Mouse (Mus musculus) midbrain, embryonic 13.5 days (tissue): ENCODE measurements around the gene Sys1. TPM values are rescaled to one million over a fixed set of nuclear protein-coding genes. Genes with fewer than 3 reads are reported as not detected.

ENCODE experiments used
- ATAC-seq: fragments of 200-750 bp; cut with Nextera tagmentation; 2 replicates; pipeline ENCODE4 v1.8.0; 2017; ENCODE audit warnings: mild to moderate bottlenecking, moderate TSS enrichment, moderate library complexity
- H3K27ac ChIP-seq: fragments of 300-500 bp; sonication (generic); 2 replicates; pipeline ENCODE4 v1.5.1; 2015; ENCODE audit warnings: inconsistent platforms, mild to moderate bottlenecking, moderate library complexity
- H3K27me3 ChIP-seq: fragments of 300-500 bp; sonication (generic); 2 replicates; pipeline ENCODE4 v1.6.1; 2015; ENCODE audit warnings: mild to moderate bottlenecking, inconsistent platforms
- H3K36me3 ChIP-seq: fragments of 300-500 bp; sonication (generic); 2 replicates; pipeline ENCODE4 v1.6.1; 2015; ENCODE audit warnings: mild to moderate bottlenecking, inconsistent platforms
- H3K4me1 ChIP-seq: fragments of 300-500 bp; sonication (generic); replicated peaks from 2 replicates; pipeline ENCODE4 v1.6.1; 2015; ENCODE audit warnings: inconsistent platforms
- H3K4me2 ChIP-seq: fragments of 300-500 bp; sonication (generic); replicated peaks from 2 replicates; pipeline ENCODE4 v1.6.1; 2015; ENCODE audit warnings: moderate library complexity, mild to moderate bottlenecking, inconsistent platforms
- H3K4me3 ChIP-seq: fragments of 300-500 bp; sonication (generic); replicated peaks from 2 replicates; pipeline ENCODE4 v1.5.1; 2015; ENCODE audit warnings: mild to moderate bottlenecking, inconsistent platforms
- H3K9ac ChIP-seq: fragments of 300-500 bp; sonication (generic); replicated peaks from 2 replicates; pipeline ENCODE4 v1.6.1; 2015; ENCODE audit warnings: mild to moderate bottlenecking, inconsistent platforms
- H3K9me3 ChIP-seq: fragments of 300-500 bp; sonication (generic); 2 replicates; pipeline ENCODE4 v1.6.1; 2016; ENCODE audit warnings: mild to moderate bottlenecking, inconsistent platforms
- WGBS: fragments of 180-500 bp; shearing (Covaris S2); methylation state at CpG from one replicate; pipeline ENCODE4 v1.1.7; 2015; 5-methylcytosine and 5-hydroxymethylcytosine counted together
- polyA plus RNA-seq: library from polyadenylated mRNA; unstranded; fragments of >200 nt; fragmentation: Nextera tagmentation; extraction: Ambion mirVana; gene quantifications from 2 replicates; pipeline ENCODE4 v1.2.1, GENCODE M21; 2015

Gene Sys1
- polyA plus RNA-seq = 77.6 and 81.1 TPM in 2 replicates

DNA sequence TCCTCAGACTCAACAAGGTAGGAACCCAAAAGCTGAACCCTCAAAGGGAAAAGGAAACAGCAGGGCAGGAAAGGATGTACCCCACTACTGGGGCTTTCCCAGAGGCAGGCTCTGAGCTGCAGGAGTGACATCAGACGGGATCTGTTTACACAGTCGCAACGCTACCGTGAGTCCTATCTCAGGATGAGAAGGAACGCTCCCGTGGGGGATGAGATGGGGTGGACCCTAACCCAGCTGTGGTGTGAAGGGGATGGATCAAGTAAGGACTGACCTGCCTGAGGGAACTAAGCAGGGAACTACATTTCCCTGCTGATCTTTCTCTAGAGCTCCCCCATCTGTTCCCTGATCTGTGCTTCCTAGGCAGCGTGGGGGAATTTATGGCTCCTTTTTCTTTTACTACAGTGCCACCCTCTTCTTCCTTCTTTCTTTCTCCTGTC lies at the start of gene Sys1:
TSS of gene Sys1 (plus strand) at position 101 of the 437 bp plus-strand sequence.
- no peak for ATAC-seq
- no peaks in the 10 kb centered on the region for H3K9me3 ChIP-seq
- H3K4me1 ChIP-seq = peaks cover 13% of the 10 kb centered on the region
- H3K4me2 ChIP-seq = peak within 1 kb of the TSS; percentile 38
- WGBS = 4% methylated on average over 7 of the region's 7 CpGs
- 0 out of 2 replicates have a peak within 1 kb of the TSS, but pooled peaks have one; percentile 14 for H3K4me3 ChIP-seq
- H3K27me3 ChIP-seq = no peaks in the 10 kb centered on the region
- no peak within 1 kb of the TSS for H3K27ac ChIP-seq
- peak within 1 kb of the TSS; percentile 55 for H3K9ac ChIP-seq
- H3K36me3 ChIP-seq = no peaks in the 10 kb centered on the region

DNA sequence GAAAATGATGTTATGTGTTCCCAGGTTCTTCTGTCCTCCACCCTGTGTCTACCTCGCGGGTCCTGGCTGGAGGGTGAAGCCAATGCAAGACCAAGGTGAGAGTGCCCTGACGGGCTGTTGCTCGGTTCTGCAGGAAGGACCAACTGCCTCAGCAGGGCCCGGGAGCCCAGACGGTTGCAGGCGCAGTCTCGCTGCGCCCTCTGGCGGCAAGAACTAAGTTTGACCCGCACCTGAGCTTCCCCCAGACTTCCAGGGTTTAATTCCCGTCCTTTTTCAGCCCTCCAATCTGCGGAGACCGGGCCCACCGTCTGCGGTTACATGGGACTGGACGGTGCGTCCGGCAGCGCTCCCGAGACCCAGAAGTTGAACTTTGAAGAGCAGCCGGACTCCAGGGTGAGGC lies 49.1 kb upstream of the Sys1 start:
- no peak overlapping the region for H3K4me3 ChIP-seq
- whole genome bisulfite sequencing = 2% methylated on average over 22 of the region's 22 CpGs
- peaks cover 80% of the 10 kb centered on the region for H3K27me3 ChIP-seq
- peaks cover 13% of the 10 kb centered on the region for H3K4me1 ChIP-seq
- no peaks in the 10 kb centered on the region for H3K36me3 ChIP-seq
- H3K4me2 ChIP-seq = no peak overlapping the region
- no peaks in the 10 kb centered on the region for H3K9me3 ChIP-seq
- H3K9ac ChIP-seq = no peak overlapping the region
- no peak overlapping the region for H3K27ac ChIP-seq
- peak; percentile 59 for ATAC-seq

DNA sequence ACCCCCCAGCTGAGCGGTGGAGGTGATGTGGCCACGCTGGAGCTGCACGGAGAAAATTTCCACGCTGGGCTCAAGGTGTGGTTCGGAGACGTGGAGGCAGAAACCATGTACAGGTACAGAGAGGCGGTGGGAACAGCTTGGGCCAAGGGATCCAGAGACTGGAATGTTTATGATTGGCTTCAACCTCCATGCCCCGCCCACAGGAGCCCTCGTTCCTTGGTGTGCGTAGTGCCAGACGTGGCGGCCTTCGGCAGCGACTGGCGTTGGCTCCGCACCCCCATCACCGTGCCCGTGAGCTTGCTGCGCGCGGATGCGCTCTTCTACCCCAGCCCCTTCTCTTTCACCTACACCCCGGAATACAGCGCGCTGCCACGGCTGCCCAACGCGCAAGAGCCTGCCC lies 42.6 kb upstream of the Sys1 start:
- H3K4me2 ChIP-seq = peak overlapping the region; percentile 44
- peak overlapping the region; percentile 20; the same call in 1 of the 2 replicates for H3K4me3 ChIP-seq
- 0 out of 2 replicates have a peak, but pooled peaks have one; percentile 11 for ATAC-seq
- no peaks in the 10 kb centered on the region; the same call in 1 of the 2 replicates for H3K4me1 ChIP-seq
- 31% methylated on average over 28 of the region's 28 CpGs for WGBS
- H3K9me3 ChIP-seq = no peaks in the 10 kb centered on the region
- 0 out of 2 replicates have a peak overlapping the region, but pooled peaks have one; percentile 28 for H3K9ac ChIP-seq
- H3K27ac ChIP-seq = no peak overlapping the region
- H3K27me3 ChIP-seq = peaks cover 32% of the 10 kb centered on the region
- no peaks in the 10 kb centered on the region for H3K36me3 ChIP-seq

DNA sequence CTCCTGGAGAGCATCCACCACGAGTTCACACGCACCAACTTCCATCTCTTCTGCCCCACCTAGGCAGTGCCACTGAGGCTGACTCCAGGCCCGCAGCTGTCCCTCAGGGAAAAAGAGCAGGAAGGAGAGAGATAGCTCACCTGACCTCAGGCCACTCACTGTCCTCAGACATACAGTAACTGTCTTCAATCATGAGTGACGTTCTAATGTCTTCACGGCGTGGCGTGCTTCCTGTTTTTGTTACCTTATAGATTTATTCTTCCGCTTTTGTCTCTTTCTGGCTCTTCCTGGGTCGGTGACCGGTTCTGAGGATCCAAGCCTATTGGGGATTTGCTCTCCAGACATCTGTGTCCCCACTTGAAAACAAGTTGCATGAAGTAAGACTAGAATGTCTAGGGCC lies 42.2 kb upstream of the Sys1 start:
- WGBS = 77% methylated on average over 10 of the region's 10 CpGs
- no peaks in the 10 kb centered on the region; the same call in 1 of the 2 replicates for H3K4me1 ChIP-seq
- H3K27me3 ChIP-seq = peaks cover 28% of the 10 kb centered on the region
- peak overlapping the region; percentile 44 for H3K4me2 ChIP-seq
- ATAC-seq = no peak
- H3K4me3 ChIP-seq = peak overlapping the region; percentile 20; the same call in 1 of the 2 replicates
- H3K9me3 ChIP-seq = no peaks in the 10 kb centered on the region
- 0 out of 2 replicates have a peak overlapping the region, but pooled peaks have one; percentile 28 for H3K9ac ChIP-seq
- no peak overlapping the region for H3K27ac ChIP-seq
- H3K36me3 ChIP-seq = no peaks in the 10 kb centered on the region

DNA sequence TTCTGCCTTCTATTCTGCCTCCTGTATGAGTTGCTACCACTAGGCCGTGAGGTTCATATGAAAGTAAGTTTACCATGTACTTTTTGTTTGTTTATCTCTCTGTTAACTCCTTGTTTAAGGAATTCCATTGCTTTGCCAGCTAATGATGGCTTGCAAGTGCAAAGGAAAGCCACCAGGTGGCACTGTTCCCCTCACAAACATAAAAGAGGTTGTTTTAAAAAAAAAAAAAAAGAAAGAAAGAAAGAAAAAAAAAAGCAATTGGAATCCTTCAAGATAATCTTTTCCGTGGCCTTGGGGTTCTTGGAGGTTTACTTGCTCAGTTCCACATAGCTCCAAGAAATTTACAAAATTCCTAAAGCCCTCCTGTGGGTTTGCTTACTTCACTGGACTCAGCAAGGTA lies 39.6 kb upstream of the Sys1 start:
- no peak overlapping the region for H3K9ac ChIP-seq
- no peaks in the 10 kb centered on the region for H3K36me3 ChIP-seq
- no peak overlapping the region for H3K4me3 ChIP-seq
- peaks cover 17% of the 10 kb centered on the region for H3K27me3 ChIP-seq
- H3K4me2 ChIP-seq = no peak overlapping the region
- no peaks in the 10 kb centered on the region; the same call in 1 of the 2 replicates for H3K4me1 ChIP-seq
- 0% methylated on average over 2 of the region's 2 CpGs for WGBS
- H3K27ac ChIP-seq = no peak overlapping the region
- H3K9me3 ChIP-seq = no peaks in the 10 kb centered on the region
- ATAC-seq = no peak

DNA sequence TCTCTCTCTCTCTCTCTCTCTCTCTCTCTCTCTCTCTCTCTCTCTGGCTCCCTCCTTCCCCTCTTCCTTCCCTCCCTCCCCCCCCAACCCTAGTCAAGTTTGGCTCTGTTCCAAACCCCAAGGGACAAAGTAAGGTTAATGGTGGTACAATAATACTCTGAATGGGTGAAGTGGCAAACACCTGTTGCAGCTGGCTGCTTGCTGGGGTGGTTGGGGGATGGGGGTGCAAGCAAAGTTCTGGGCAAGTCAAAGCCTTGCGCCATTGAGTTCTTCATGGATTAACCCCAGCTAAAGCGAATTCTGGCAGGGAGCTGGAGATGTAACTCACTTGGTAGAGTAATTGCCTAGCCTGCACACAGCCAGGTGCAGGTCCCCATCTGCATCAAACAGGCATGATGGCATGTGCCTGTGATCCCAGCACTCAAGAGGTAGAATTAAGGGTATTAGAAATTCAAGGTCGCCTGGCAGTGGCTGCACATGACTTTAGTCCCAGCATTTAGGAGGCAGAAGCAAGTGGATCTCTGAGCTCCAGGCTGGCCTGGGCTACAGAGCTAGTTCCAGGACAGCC lies 38.4 kb upstream of the Sys1 start:
- no peak for ATAC-seq
- Histone ChIP-seq H3K4me2 (no peak overlapping the region), H3K4me3 (no peak overlapping the region), H3K27ac (no peak overlapping the region), H3K9me3 (no peaks in the 10 kb centered on the region), H3K36me3 (no peaks in the 10 kb centered on the region), H3K4me1 (no peaks in the 10 kb centered on the region; the same call in 1 of the 2 replicates), H3K27me3 (peaks cover 17% of the 10 kb centered on the region), H3K9ac (no peak overlapping the region)
- 35% methylated on average over 3 of the region's 3 CpGs for WGBS

DNA sequence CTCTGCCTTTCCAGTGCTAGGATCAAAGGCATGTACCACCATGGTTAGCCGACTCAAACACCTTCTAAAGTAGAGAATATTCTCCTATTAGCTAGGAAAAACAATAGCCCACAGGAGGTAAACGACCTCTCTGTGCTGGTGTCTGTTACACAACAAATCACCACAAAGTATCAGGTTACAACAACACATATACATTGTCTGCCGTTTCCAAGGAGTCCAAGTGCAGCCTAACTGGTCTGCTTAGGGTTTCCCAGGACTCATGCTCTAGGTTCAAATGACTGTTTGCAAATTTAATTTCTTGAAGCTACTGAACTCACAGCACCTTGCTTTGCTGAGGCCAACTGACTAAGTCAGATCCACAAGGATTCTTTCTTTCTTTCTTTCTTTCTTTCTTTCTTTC lies 37.3 kb upstream of the Sys1 start:
- Histone ChIP-seq H3K27me3 (peaks cover 7% of the 10 kb centered on the region), H3K36me3 (no peaks in the 10 kb centered on the region), H3K27ac (no peak overlapping the region), H3K4me2 (no peak overlapping the region), H3K4me1 (no peaks in the 10 kb centered on the region), H3K9ac (no peak overlapping the region), H3K9me3 (no peaks in the 10 kb centered on the region), H3K4me3 (no peak overlapping the region)
- no peak for ATAC-seq
- 5% methylated on average over 3 of the region's 3 CpGs for WGBS

DNA sequence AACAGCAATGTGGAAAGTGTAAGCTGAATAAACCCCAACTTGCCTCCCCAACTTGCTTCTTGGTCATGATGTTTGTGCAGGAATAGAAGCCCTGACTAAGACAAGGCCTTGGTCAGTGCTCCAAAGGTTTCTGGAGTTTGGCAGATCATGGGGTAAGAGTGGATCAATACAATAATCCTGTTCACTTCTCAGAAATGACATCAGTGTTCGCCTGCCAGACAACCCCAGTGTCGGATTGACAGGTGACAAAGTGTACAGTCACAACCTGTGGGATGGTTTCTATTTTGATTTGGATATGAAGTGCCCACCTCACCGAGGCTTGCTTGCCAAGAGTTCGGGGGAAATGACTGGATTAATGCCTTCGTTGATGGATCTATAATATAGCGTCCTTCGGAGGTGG lies 35.5 kb upstream of the Sys1 start:
- no peak overlapping the region for H3K4me3 ChIP-seq
- 90% methylated on average over 7 of the region's 7 CpGs for WGBS
- no peak overlapping the region for H3K4me2 ChIP-seq

DNA sequence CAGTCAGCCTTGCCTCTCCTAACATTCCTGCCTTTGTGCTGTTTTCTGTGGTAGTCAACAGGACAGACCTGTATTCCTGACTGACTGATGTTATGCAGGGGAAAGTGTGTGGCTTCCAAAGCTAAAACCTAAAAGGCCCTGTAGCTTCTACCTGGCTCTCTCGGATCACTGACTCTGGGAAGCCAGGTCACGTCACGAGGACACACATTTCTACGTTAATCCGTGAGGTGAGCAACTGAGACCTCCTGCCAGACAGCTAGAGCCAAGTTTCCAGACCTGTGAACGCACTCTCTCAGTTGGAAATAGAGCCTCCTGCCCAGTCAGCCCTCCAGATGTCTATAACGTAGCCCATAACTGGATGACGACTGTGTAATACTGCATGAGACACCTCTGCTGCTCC lies 34.8 kb upstream of the Sys1 start:
- no peaks in the 10 kb centered on the region for H3K27me3 ChIP-seq
- H3K4me3 ChIP-seq = no peak overlapping the region
- 90% methylated on average over 8 of the region's 8 CpGs for WGBS
- H3K9me3 ChIP-seq = no peaks in the 10 kb centered on the region
- no peaks in the 10 kb centered on the region for H3K4me1 ChIP-seq
- no peaks in the 10 kb centered on the region for H3K36me3 ChIP-seq
- H3K4me2 ChIP-seq = no peak overlapping the region
- no peak overlapping the region for H3K9ac ChIP-seq
- ATAC-seq = no peak
- H3K27ac ChIP-seq = no peak overlapping the region

More for the DNA sequence above, 35.5 kb upstream of the Sys1 start:
- Histone ChIP-seq H3K27ac (no peak overlapping the region), H3K27me3 (no peaks in the 10 kb centered on the region), H3K9ac (no peak overlapping the region), H3K9me3 (no peaks in the 10 kb centered on the region), H3K4me1 (no peaks in the 10 kb centered on the region), H3K36me3 (no peaks in the 10 kb centered on the region)
- ATAC-seq = no peak

DNA sequence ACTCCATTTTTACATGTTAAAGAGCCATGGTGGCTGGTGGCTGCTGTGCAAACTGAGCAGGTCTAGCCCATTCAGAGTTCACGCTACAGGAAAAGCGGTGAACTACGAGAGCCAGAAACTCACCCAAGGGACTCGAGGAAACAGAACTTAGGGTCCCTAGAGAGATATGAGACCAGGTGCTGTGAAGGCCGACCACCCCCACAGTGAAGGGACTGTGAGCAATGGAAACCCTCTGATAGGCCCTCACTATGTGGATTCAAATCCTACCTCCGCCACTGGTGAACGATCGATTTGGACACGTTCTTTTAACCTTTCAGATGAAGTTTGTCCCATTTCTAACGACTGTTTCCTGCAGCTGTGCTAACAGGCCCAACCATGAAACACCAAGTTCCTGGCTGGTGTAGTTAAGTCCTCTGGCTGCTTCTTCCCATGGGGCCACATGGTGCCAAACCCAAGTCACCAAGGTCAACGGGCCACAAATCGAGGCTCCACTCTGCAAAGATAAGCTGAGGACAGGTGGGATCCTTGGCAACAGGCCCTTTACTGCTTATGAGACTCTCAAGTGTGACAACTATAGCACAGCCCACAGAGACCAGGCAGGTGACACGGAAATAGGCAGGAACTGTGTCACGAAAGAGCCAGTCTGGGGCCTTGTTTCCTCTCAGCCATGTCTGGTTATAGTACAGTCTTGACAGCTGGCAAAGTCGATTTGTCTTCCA lies 33.9 kb upstream of the Sys1 start:
- 93% methylated on average over 15 of the region's 15 CpGs for WGBS
- Histone ChIP-seq H3K36me3 (no peaks in the 10 kb centered on the region), H3K4me1 (no peaks in the 10 kb centered on the region), H3K27me3 (no peaks in the 10 kb centered on the region), H3K9ac (no peak overlapping the region), H3K4me2 (no peak overlapping the region), H3K27ac (no peak overlapping the region), H3K4me3 (no peak overlapping the region), H3K9me3 (no peaks in the 10 kb centered on the region)
- no peak for ATAC-seq

DNA sequence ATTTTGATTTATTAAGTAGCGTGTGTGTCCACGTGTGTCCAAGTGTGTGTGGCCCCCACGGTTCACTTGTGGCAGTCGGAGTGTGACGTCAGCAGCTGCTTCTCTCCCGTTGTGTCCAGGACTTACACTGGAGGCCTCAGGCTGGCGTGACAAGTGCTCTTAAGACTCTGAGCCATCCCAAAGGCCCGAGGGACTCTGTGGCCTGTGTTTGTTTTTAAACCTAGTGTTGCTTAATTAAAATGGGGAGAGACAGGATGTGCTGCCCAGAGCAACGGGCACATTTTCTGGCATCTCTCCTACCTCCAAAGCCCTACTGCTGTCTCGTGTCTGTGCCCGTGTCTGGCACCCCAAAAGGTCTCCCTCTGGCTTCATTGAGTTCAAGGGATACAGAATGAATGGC lies 33.3 kb upstream of the Sys1 start:
- no peak overlapping the region for H3K9ac ChIP-seq
- no peaks in the 10 kb centered on the region for H3K27me3 ChIP-seq
- no peaks in the 10 kb centered on the region for H3K4me1 ChIP-seq
- H3K36me3 ChIP-seq = no peaks in the 10 kb centered on the region
- no peak for ATAC-seq
- H3K4me3 ChIP-seq = no peak overlapping the region
- WGBS = 87% methylated on average over 11 of the region's 11 CpGs
- H3K27ac ChIP-seq = no peak overlapping the region
- H3K4me2 ChIP-seq = no peak overlapping the region
- H3K9me3 ChIP-seq = no peaks in the 10 kb centered on the region

DNA sequence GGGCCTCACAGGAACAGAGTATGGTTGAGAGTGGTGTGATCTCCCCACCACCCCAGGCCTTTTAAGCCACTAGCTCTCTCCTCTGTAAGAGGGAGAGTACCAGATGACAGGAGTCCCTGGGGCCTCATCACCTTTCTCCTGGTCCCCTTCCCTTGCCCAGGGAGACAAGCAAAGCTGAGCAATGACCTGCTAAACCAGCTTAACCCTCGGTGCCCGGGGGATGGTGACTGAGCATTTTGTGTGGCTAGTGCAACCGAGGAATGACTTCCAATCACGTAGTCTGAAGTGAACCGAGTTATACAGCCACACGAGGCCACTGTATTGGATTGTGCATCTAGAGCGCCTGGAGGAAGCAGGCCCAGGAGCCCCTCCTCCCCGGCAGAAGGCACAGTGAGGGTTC lies 32.4 kb upstream of the Sys1 start:
- Histone ChIP-seq H3K9ac (no peak overlapping the region), H3K4me2 (no peak overlapping the region), H3K4me1 (no peaks in the 10 kb centered on the region), H3K4me3 (no peak overlapping the region), H3K9me3 (no peaks in the 10 kb centered on the region), H3K27me3 (no peaks in the 10 kb centered on the region), H3K27ac (no peak overlapping the region), H3K36me3 (no peaks in the 10 kb centered on the region)
- 89% methylated on average over 8 of the region's 8 CpGs for WGBS
- ATAC-seq = no peak
